Mouse (Mus musculus) layer of hippocampus, adult 9-10 months (tissue): Measurements from ENCODE around the gene Stim1.
A peak's percentile ranks its signal among the peaks of the same experiment; 100 is the strongest.
"Not testable (repeated sequence)": the region's sequence is repeated elsewhere in the genome, so short reads cannot be mapped to it uniquely, and the experiment has no call there.

Experiments
- DNase-seq: peaks from one replicate; pipeline ENCODE4 v3.0.0; 2022; ENCODE audit warnings: low spot score

Stim1 gene

DNA sequence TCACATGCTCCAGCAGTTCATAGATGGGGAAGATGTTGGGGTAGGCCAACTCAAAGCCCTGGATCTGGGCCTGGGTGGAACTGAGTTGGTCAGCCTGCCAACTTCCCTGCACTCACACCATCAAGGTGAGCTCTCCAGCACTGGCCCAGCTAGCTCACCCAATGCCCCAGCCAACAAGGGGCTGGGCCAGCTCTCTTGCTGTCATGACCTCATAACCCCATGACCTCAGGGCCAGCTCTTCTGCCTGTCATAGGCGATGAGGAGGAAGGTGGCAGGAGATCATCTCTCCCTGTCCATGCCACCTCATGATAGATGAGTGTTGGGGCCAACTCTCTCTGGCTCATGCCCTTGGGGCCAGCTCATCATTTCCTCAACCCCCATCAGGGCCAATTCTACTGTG, 96.2 kb downstream of the Stim1 start:
- DNase-seq = no peak

DNA sequence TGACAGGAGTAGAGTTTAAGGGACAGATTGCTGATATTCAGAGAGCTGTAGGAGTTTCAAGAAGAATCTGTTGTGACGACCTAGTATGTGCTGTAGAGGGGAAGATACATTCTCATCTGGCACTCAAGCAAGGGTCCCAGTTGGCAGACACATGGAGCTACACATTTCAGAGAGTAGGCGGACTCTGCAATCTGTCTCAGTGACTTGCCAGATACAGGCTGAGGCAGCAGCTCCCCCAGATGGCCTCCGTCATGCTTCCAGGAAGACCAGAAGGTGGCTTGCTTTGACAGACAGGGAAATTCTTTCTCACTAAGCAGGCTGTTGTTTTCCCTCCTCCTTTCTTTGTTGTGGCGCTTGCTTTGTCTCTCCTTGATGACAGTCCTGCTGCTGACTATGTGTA, 102.1 kb downstream of the Stim1 start:
- peak; percentile 88 for DNase-seq

GRCm38 (mm10) chr7:102370526-102370925, 102.9 kb downstream of the Stim1 start:
- no peak for DNase-seq

- DNase-seq = no peak
These were observed 105.9 kb downstream of the Stim1 start for GRCm38 (mm10) chr7:102373382-102374072.

DNA sequence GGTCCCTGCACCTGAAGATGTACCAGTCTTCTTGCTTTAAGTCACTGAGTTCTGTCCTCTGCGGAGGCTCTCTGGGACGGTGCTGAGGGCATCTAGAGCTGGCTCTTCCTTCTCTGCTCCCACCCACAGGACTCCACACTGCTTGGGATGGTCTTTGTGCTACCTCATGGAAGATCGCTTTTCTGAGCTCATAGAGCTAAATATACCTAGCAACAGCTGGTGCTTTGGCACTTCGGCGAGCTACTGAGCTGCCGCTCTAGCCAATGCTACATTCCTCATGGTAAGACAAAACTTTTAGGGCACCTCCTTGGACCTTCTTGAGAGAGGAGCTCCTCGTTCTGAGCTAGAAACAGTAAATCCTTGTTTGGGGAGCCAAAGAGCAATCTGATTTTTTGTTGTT, 115.6 kb downstream of the Stim1 start:
- DNase-seq = no peak

DNA sequence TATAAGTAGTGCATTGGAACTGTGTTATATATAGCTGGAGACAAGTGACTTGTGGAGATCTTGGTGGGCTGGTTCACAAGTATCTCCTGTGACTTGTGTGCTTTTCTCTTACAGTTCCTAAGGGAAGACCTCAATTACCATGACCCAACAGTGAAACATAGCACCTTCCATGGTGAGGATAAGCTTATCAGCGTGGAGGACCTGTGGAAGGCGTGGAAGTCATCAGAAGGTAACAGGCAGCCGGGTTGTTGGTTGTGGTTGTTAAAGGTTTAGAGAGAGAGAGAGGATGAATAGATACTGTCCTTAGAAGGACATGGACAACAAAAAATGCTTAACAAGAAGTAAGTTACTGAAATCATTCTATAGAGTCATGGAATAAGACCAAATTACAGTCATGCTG, 118.4 kb downstream of the Stim1 start:
- DNase-seq = no peak

DNA sequence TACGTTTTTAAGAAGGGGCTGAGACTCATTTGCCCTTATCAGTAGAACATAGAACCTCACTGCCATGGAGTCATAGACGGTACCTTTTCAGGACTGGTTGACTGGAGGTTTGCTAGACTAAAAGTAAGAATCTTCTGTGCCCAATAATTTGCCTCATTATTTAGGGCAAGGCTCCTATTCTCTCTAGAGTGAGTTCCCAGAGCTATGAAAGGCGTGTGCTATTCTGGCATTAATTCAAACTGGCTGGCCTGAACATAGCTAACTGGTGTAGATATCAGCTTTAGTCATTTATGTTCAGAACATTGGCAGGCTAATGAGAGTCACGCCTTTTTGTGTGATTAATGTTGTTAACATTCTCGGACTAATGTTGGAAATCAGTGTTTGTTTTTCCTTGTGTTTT, 121.5 kb downstream of the Stim1 start:
- DNase-seq = no peak

GRCm38 (mm10) chr7:102393898-102394297, 126.3 kb downstream of the Stim1 start:
- DNase-seq = no peak

- no peak for DNase-seq
These were observed 128.3 kb downstream of the Stim1 start for GRCm38 (mm10) chr7:102395894-102396293.

DNA sequence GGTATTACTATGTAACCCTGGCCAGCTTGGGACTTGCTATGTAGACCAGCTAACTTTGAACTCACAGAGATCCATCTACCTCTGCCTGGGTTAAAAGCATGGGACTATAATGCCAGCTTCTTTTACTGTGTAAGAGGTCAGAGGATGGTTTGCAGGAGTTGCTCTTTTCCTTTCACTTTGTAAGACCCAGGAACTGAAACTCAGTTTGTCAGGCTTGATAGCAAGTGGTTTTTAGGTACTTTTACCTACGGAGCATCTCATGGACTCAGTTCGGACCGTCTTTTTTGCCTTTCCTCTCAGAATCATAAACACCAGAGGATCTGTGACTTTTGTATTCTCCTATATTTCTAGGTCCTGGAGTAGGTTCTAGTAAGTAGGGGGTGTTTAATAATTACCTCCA, 128.7 kb downstream of the Stim1 start:
- DNase-seq = no peak

DNA sequence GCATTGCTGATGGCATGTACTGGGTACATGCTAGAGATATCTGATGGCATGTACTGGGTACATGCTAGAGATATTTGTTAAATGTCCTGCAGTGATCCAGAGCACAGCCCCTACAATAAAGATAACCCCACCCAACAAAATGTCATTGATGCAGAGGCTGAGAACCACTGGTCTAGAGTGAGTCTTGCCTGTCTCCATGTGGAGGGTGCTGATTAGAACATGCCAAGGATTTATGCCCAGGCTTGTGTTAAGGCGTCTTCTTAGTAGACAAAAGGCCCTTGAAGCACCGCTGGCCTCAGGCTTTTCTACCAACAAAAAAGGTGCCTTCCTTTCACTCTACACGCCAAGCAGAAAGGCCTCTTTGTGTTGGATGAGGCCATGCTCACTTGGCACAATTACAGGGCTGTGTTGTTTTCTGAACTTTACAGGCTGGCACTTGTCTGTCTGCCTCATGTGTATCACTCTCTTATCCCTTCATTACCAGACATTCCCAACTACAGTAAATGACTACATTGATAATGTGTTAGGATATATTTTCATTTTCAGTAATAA, 131.7 kb downstream of the Stim1 start:
- no peak for DNase-seq

DNA sequence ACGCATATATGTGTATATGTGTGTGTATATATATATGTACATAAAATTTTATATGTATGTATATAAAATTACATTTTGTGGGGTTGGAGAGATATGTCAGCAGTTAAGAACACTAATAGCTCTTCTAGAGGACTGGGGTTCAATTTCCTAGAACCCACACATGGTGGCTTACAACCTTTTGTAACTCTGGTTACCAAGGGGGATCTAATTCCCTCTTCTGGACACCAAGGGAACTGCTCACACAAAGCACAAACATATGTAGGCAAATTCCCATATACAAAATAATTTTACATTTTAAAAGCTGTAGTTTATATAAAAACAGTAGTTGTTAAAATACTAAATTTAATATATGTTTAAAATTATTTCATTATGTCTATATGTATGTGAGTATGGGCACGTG, 136.5 kb downstream of the Stim1 start:
- DNase-seq = no peak

DNA sequence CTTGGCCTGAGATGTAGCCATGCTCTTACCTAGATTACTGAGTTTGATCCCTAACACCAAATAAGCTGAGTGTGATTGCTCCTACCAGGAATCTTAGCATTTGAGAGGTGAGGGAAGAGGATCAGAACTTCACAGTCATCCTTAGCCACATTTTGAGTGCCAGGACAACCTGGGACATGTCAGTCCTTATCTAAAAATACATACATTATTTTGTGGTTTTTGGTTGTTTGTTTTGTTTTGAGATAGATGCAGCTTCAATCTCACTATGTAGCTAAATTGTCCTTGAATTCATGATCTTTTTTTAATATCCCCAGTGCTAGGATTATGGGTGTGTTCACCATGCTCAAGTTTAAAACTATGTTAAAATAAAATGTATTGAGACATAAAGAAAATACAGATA, 139.8 kb downstream of the Stim1 start:
- DNase-seq = no peak

- not testable (repeated sequence) for DNase-seq
These were observed 147.7 kb downstream of the Stim1 start for GRCm38 (mm10) chr7:102415272-102415671.

DNA sequence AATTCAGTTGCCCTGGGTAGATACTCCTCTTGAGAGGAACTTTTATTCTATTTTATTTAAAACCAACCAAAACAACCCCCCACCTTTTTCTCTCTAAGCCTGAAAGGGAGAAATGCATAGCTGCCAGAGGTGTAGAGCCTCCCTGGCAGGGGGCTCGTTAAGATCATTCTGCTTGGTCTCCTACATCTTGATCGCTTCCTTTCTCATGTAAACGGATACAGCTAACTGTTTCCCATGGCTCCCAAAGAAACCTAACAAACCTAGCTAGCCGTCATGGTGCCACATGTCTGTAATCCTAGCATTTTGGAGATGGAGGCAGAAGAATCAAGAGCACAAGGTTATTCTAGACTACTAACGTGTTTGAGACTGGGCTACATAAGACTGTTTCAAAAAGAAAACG, 148.2 kb downstream of the Stim1 start:
- DNase-seq = no peak

GRCm38 (mm10) chr7:102417398-102417797, 149.8 kb downstream of the Stim1 start:
- peak; percentile 30 for DNase-seq

GRCm38 (mm10) chr7:102422036-102422435, 154.4 kb downstream of the Stim1 start:
- DNase-seq = no peak

DNA sequence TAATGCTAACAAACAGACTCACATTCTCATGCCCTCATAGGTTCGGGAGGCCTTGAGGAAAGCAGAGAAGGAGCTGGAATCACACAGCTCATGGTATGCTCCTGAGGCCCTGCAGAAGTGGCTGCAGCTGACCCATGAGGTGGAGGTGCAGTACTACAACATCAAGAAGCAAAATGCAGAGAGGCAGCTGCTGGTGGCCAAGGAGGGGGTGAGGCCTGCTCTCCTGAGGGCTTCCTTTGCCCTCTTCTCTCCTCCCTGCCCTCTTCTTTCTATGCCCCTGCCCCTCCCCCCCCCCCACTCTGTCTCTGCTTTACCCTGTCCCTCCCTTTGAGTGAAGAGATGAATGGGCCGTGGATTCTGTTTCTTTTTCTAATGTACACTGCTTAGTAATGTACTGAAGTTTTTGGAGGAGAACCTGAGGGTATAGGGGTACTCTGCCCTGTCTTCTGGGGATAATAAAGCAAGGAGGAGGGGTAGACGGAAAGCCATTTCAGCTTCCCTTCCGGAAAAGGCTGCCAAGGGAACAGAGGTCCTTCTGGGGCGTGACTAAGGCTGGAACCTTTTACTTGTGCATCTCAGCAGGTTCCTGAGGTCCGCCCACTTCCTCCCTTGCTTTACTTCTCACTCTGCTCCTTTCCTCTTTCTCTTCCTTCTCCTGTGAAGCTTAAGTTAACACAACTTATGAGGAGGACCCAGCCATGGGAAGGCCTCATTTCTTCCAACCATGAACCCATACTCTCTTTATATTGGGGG, 158.5 kb downstream of the Stim1 start:
- no peak for DNase-seq

DNA sequence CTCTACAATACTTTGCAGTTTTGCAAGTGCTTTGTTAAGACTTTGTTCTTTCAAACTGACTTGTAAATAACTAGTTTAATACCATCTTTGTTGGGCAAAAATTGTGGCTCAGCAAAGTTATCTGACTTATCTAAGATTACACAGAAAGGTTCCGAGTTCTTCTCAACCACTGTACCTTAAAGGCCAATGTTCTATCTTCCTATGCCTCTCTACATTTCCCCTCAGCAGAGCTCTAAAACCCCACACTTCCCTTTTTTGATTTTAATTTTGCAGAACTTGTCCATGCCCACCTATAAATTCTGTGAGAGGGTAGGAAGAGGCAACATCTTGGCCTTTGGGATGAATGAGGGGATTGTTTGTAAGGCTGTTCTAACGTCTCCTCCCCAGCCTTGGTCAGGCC, 166.7 kb downstream of the Stim1 start:
- DNase-seq = no peak

- no peak for DNase-seq
These were observed 173.4 kb downstream of the Stim1 start for GRCm38 (mm10) chr7:102440822-102441656.

DNA sequence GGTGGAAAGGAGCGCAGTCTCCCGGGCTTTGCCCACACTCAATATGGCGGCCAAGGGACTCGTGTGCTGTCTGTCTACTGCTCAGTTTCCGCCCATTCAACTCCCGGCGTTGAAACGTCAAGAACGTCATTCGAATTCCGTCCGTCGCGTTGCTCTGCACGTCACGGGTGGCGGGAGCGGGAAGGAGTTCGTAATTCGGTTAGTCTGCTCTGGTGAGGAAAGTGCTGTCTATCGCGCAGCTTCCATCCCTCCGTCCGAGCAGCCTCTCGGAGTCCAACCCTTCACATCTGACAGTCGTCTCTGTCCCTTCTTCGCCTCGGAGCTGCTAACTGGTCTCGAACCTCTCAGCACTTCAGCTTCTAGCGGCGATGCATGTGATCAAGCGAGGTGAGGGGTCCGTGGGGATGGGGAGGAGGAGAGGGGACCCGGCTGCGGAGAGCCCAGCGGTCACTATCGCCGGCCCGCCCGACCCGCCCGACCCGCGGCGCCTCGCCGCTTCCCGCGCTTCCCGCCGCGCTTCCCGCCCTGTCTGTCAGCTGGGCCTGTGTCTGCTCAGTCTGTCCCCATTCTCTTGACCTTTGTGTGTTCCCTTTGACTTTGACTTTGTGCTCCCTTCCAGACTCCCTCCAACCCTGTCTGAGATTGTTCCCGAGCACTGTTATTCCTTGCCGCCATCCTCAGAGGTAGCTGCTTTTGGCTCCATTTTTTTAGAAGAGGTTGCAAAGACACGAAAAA, 174.2 kb downstream of the Stim1 start, which contains the start of gene Rrm1:
TSS of gene Rrm1 (plus strand) at position 39 of the 735 bp plus-strand sequence.
- DNase-seq = peak; percentile 88

DNA sequence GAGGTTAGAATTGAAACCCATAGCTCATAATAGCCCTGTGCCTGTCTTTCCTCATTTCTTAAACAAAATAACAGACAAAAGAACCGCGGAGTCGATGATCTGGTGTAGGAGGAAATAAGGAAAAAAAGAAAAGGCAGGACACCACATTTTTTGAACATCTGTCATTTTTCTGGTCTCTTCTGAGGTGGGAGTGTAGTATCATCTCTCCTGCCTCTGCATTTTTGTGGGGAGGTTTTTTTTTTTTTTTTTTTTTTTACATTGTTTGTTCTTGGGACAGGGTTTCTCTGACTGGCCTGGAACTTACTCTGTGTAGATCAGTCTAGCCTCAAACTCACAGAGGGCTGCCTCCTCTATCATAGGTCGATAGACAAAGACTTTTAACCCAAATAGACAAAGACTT, 174.8 kb downstream of the Stim1 start:
- DNase-seq = no peak
